Mouse (Mus musculus) cerebellum, adult 2 months (tissue): Measurements from ENCODE around the gene Actl6b. TPM values are rescaled to one million over a fixed set of nuclear protein-coding genes. Genes with fewer than 3 reads are reported as not detected.

ENCODE experiments used
- DNase-seq, 2 experiments: peaks; one replicate each; pipeline ENCODE4 v3.0.0; 2021
- H3K27ac ChIP-seq: fragments of 200-500 bp; 2 replicates; pipeline ENCODE4 v1.5.1; 2012; ENCODE audit warnings: low read length, control low read depth, inconsistent platforms; ENCODE audit not compliant: insufficient read depth
- H3K27me3 ChIP-seq: fragments of 200-500 bp; 2 replicates; pipeline ENCODE4 v1.6.1; 2012; ENCODE audit warnings: inconsistent platforms, mild to moderate bottlenecking, low read length, moderate library complexity; ENCODE audit not compliant: control insufficient read depth, insufficient read depth
- H3K4me1 ChIP-seq: fragments of 200-500 bp; 2 replicates; pipeline ENCODE4 v1.6.1; 2011; ENCODE audit warnings: low read length; ENCODE audit not compliant: control insufficient read depth, insufficient read depth
- H3K4me3 ChIP-seq: fragments of 200-500 bp; replicated peaks from 2 replicates; pipeline ENCODE3; 2011; ENCODE audit warnings: mild to moderate bottlenecking, low read depth, low read length, control low read depth; ENCODE audit not compliant: insufficient read depth
- CTCF ChIP-seq: fragments of 200-500 bp; IDR thresholded peaks from 2 replicates; pipeline ENCODE4 v1.5.1; 2011; ENCODE audit warnings: low read depth, mild to moderate bottlenecking, control low read depth, low read length, moderate library complexity, borderline replicate concordance; ENCODE audit not compliant: insufficient read depth
- POLR2A ChIP-seq: fragments of 200-500 bp; IDR thresholded peaks from 2 replicates; pipeline ENCODE4 v1.6.1; 2011; ENCODE audit warnings: low read length, control low read depth, borderline replicate concordance; ENCODE audit not compliant: insufficient read depth
- WGBS: fragments of 180-500 bp; shearing (Covaris S2); methylation state at CpG from one replicate; pipeline ENCODE4 v1.1.7; 2018; 5-methylcytosine and 5-hydroxymethylcytosine counted together
- polyA plus RNA-seq: library from polyadenylated mRNA; depleted of rRNA; stranded (reverse); fragments of >200 nt; gene quantifications from 2 replicates; pipeline ENCODE4 v1.2.3, GENCODE M21; 2012

Gene Actl6b
- polyA plus RNA-seq, 1 experiment, result 125 TPM

DNA sequence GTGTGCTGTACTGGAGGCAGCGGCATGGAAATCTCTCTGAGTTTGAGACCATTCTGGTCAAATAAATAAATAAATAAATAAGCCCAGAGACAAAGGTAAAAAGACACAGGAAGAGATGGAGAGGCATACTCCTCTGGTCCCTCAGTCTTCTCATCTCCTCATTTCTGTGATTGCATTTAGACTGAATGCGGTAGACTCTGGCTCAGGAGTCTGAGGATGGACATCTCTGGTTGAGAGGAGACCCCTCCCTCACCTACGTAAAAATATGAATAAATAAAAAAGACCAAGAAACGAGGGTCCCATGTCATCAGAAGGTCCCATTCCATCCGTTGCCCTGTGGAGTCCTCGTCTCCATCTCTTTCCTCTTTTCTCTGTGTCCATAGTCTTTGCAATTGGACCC, 317 bp upstream of the Actl6b start:
- Histone ChIP-seq H3K27me3 (no peaks in the 10 kb centered on the region), H3K27ac (peak overlapping the region; percentile 76), H3K4me3 (peak overlapping the region; percentile 96), H3K4me1 (peaks cover 13% of the 10 kb centered on the region)
- DNase-seq, result no peak
- 15% methylated on average over 6 of the region's 6 CpGs for WGBS
- TF ChIP-seq POLR2A (no peak), CTCF (no peak)

DNA sequence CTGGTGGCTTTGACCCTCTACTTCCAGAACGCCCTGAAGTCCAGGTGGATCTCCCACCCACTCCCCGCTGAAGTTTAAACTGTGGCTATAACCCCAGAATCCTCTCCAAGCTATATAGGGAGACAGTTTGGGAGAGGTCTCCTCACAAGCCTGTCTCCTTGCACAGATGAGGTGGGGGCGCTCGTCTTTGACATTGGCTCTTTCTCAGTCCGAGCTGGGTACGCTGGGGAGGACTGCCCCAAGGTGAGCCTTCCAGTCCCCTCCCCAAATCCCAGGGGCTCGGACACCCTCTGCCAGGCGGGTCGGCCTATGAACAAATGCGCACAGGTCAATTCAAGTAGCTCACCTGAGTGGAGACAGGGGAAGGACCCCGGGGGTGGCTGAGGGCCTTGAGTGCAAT, 581 bp downstream of the Actl6b start:
- TF ChIP-seq CTCF, result no peak
- no peak for TF ChIP-seq POLR2A
- Histone ChIP-seq H3K4me1 (peaks cover 13% of the 10 kb centered on the region), H3K27ac (no peak overlapping the region), H3K4me3 (peak overlapping the region; percentile 96), H3K27me3 (no peaks in the 10 kb centered on the region)
- no peak for DNase-seq
- WGBS, result 42% methylated on average over 11 of the region's 11 CpGs

DNA sequence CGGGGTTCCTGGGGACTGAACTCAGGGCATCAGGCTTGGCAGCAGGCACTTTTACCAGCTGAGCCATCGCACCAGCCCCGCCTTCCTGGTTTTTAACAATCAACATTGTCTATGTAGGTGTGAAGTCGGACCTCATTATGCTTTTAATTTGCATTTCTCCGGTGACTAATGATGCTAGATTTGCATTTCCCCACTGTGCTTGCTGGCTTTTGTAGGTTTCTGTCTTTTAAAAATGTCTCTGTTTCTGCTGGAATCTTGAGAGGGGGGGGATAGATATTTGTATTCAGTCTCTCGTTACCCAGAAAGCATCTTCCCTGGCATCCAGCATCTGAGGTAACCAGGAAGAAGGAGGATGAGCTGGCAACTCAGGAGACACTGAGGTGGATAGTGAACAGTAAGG, 8.2 kb downstream of the Actl6b start:
- WGBS, result 42% methylated on average over 6 of the region's 6 CpGs
- DNase-seq, result no peak
- H3K27ac ChIP-seq, result no peak overlapping the region
- H3K27me3 ChIP-seq, result no peaks in the 10 kb centered on the region
- H3K4me3 ChIP-seq, result no peak overlapping the region
- no peaks in the 10 kb centered on the region for H3K4me1 ChIP-seq
- TF ChIP-seq CTCF, result no peak
- TF ChIP-seq POLR2A, result no peak

DNA sequence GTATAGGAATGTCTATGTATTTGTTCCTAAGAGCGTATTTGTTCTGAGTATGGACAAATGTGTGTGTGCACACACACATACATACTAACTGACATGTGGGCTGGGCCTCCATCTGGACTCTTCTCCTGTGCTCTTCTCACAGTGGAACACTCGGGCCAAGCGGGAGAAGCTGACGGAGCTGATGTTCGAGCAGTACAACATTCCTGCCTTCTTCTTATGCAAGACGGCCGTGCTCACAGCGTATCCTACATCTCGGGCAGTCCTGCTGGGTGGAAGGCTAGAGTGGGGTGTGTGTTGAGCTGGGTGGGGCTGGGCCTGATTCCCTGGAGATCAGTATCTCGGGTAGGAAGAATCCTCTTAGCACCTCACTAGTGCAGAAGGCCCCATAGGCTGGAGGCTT, 9.6 kb downstream of the Actl6b start:
- no peaks in the 10 kb centered on the region for H3K4me1 ChIP-seq
- no peak overlapping the region for H3K27ac ChIP-seq
- WGBS, result 61% methylated on average over 10 of the region's 10 CpGs
- H3K4me3 ChIP-seq, result no peak overlapping the region
- TF ChIP-seq POLR2A, result no peak
- H3K27me3 ChIP-seq, result no peaks in the 10 kb centered on the region
- no peak for DNase-seq

DNA sequence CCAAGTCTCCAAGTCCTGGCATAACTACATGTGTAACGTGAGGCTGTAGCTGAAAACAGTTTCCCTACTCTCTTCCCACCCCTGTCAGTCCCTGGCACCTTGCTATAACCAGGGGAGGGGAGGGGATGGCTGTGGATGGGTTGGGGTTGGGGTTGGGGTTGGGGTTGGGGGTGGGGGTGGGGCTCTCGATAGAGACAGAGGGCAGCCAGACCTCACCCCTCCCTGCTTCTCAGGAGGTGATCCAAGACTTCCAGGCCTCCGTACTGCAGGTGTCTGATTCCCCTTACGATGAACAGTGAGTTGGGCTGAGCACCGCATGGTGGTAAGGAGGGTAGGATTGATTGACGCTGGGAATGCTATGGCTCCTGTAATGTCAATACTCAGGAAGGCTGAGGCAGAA, 12.4 kb downstream of the Actl6b start:
- TF ChIP-seq POLR2A (no peak), CTCF (no peak)
- Histone ChIP-seq H3K27ac (no peak overlapping the region), H3K27me3 (no peaks in the 10 kb centered on the region), H3K4me3 (no peak overlapping the region), H3K4me1 (no peaks in the 10 kb centered on the region)
- DNase-seq, result no peak
- WGBS, result 39% methylated on average over 6 of the region's 6 CpGs

DNA sequence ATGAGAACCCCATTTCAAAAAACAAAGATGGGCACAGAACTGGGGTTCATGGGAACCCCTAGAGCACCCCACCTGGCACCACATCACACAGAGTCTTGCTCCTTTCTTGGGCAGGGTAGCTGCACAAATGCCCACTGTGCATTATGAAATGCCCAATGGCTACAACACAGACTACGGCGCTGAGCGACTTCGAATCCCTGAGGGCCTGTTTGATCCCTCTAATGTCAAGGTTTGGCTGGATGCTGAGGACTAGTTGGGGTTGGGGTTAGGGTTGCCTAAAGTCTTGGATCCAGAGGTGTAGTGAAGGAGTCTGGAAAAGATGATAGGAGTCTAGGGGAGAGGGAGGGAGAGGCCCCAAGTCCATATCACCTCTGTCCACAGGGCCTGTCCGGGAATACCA, 13.1 kb downstream of the Actl6b start:
- no peaks in the 10 kb centered on the region for H3K27me3 ChIP-seq
- 96% methylated on average over 5 of the region's 5 CpGs for WGBS
- no peak for DNase-seq
- no peaks in the 10 kb centered on the region for H3K4me1 ChIP-seq
- TF ChIP-seq CTCF (no peak), POLR2A (no peak)
- H3K4me3 ChIP-seq, result no peak overlapping the region
- H3K27ac ChIP-seq, result no peak overlapping the region

DNA sequence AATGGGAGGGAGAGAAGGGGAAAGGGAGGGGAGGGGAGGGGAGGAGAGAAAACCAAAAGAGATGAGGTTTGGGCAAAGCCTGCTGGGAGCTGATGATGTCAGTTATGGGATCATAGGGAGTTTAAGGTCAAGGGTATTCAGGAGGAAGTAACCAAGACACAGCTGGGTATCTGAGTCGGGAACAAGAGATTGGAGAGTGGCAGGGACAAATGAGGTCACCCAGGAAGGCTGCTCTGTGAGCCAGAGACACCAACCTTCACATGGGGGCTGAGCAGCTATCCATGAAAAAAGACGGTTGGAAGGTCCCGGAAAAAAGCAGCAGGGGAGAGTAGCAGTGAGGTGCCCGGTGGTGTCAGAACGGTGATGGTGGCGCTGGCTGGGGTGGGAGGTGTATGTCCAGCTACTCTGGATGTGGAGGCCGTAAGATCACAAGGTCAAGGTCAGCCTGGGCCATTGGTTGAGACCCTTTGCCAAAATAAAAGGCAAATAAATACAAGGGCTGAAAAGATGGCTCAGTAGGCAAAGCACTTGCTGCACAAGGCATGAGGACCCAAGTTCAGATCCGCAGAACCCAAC, 15.0 kb downstream of the Actl6b start:
- no peak overlapping the region for H3K27ac ChIP-seq
- no peak overlapping the region for H3K4me3 ChIP-seq
- no peak for DNase-seq
- TF ChIP-seq POLR2A (no peak), CTCF (no peak)
- 56% methylated on average over 8 of the region's 8 CpGs for WGBS
- H3K4me1 ChIP-seq, result no peaks in the 10 kb centered on the region
- H3K27me3 ChIP-seq, result no peaks in the 10 kb centered on the region

DNA sequence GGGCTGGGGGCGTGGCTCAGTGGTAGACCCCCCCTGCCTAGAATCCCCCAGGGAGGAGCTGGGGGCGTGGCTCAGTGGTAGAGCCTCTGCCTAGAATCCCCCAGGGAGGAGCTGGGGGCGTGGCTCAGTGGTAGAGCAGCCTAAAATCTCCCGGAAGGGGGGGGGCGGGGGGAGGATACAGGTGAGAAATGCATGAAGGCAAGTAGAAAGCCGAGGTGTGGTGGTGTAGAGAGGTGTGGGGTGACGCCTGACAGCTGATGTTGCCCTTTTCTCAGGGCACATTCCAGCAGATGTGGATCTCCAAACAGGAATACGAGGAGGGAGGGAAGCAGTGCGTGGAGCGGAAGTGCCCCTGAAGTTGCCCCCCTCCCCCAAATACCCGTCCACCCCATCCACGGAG, 15.7 kb downstream of the Actl6b start:
- Histone ChIP-seq H3K4me3 (no peak overlapping the region), H3K27ac (no peak overlapping the region), H3K4me1 (no peaks in the 10 kb centered on the region), H3K27me3 (no peaks in the 10 kb centered on the region)
- TF ChIP-seq POLR2A (no peak), CTCF (no peak)
- 71% methylated on average over 12 of the region's 12 CpGs for WGBS
- DNase-seq, result no peak
